In the genomic region with DNA sequence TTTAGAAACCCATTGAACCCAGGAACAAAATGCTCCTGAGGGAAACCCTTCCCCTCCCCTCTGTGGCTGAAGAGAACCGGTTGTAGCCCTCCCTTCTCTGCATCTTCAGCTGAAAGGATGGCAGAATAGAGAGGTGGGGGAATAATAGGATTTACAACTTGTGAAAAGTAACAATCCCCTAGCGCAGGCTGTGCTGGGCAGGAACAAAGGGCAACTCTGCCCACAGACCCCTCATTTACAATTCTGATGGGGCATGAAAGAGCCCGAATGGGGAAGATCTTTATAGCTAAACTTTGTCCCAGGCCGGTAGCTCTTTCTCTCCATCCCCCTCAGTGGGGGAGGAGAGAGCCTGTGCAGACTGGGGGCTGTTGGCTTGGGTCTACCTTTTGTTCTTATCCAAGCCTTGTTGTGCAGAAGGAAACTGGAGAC, we compare ENCODE assay signal across 10 mouse cellular contexts. TPM values are rescaled to one million over a fixed set of nuclear protein-coding genes. Genes with fewer than 3 reads are reported as not detected.
A peak's percentile ranks its signal among the peaks of the same experiment; 100 is the strongest.
DNase-seq lines count a peak whose midpoint lies in the region; ATAC-seq and TF ChIP-seq lines count a peak whose summit lies in the region.
"Had no signal": no experiment of that assay in that cellular context is flagged by ENCODE, and none has a peak within 500 bp of the region (broad histone marks: within the 10 kb centered on the region; RNA-seq: fewer than 3 reads in every experiment).

No protein-coding gene starts in this region.

- no peak overlapping the region for H3K27ac ChIP-seq in kidney, embryonic 16.5 days (ENCODE audit: low read length)
- H3K27ac ChIP-seq in kidney, adult 2 months (ENCODE audit: insufficient read depth, low read depth, low read length), result no peak overlapping the region
- peak overlapping the region; percentile 94 for H3K27ac ChIP-seq in forebrain, embryonic 10.5 days
- no peak overlapping the region for H3K27ac ChIP-seq in limb, embryonic 12.5 days
- H3K27ac ChIP-seq in neural tube, embryonic 14.5 days (ENCODE audit: low read depth, low read length), result peak overlapping the region; percentile 86

- H3K27me3 ChIP-seq in kidney, embryonic 16.5 days (ENCODE audit: insufficient read depth, low read length), result peaks cover 29% of the 10 kb centered on the region; the same call in 1 of the 2 replicates
- no peaks in the 10 kb centered on the region for H3K27me3 ChIP-seq in kidney, adult 2 months (replicated peaks; ENCODE audit: control insufficient read depth, insufficient read depth, low read length)
- H3K27me3 ChIP-seq in forebrain, embryonic 10.5 days (ENCODE audit: poor library complexity, severe bottlenecking), result peaks cover 40% of the 10 kb centered on the region
- H3K27me3 ChIP-seq in limb, embryonic 12.5 days, result peaks cover 10% of the 10 kb centered on the region
- no peaks in the 10 kb centered on the region for H3K27me3 ChIP-seq in neural tube, embryonic 14.5 days (ENCODE audit: control insufficient read depth, insufficient read depth, low read length)

- peaks cover 31% of the 10 kb centered on the region for H3K4me1 ChIP-seq in kidney, embryonic 16.5 days (ENCODE audit: insufficient read depth, low read length)
- no peaks in the 10 kb centered on the region for H3K4me1 ChIP-seq in kidney, adult 2 months (ENCODE audit: control insufficient read depth, insufficient read depth, low read length)
- peaks cover 89% of the 10 kb centered on the region for H3K4me1 ChIP-seq in forebrain, embryonic 10.5 days
- H3K4me1 ChIP-seq in limb, embryonic 12.5 days (replicated peaks), result peaks cover 46% of the 10 kb centered on the region
- H3K4me1 ChIP-seq in neural tube, embryonic 14.5 days (ENCODE audit: control insufficient read depth, insufficient read depth, low read length), result peaks cover 28% of the 10 kb centered on the region

- no peak for TF ChIP-seq POLR2A in kidney, adult 2 months (IDR thresholded peaks at IDR 0.05; ENCODE audit: low read depth, low read length)

- peak overlapping the region; percentile 99; the same call in 1 of the 2 replicates for H3K4me2 ChIP-seq in kidney, embryonic 16.5 days (replicated peaks; ENCODE audit: low read depth, low read length)
- H3K4me2 ChIP-seq in limb, embryonic 12.5 days, result peak overlapping the region; percentile 89
- H3K4me2 ChIP-seq in neural tube, embryonic 14.5 days (ENCODE audit: low read depth, low read length), result peak overlapping the region; percentile 85

- H3K36me3 ChIP-seq in kidney, embryonic 16.5 days (ENCODE audit: insufficient read depth, low read length), result no peaks in the 10 kb centered on the region
- H3K36me3 ChIP-seq in kidney, adult 2 months (ENCODE audit: control insufficient read depth, insufficient read depth, low read length), result no peaks in the 10 kb centered on the region
- H3K36me3 ChIP-seq in forebrain, embryonic 10.5 days (replicated peaks), result peaks cover 36% of the 10 kb centered on the region
- peaks cover 16% of the 10 kb centered on the region for H3K36me3 ChIP-seq in limb, embryonic 12.5 days
- peaks cover 13% of the 10 kb centered on the region; the same call in 1 of the 2 replicates for H3K36me3 ChIP-seq in neural tube, embryonic 14.5 days (ENCODE audit: control insufficient read depth, insufficient read depth, low read length)

- WGBS in kidney, embryonic 16.5 days, result 11% methylated on average over 4 of the region's 4 CpGs
- WGBS in kidney, adult 2 months, result 47% methylated on average over 4 of the region's 4 CpGs
- WGBS in forebrain, embryonic 10.5 days, result 3% methylated on average over 4 of the region's 4 CpGs
- WGBS in limb, embryonic 12.5 days, result 10% methylated on average over 4 of the region's 4 CpGs
- under 1% methylated on average over 4 of the region's 4 CpGs for WGBS in neural tube, embryonic 14.5 days

- H3K4me3 ChIP-seq in kidney, embryonic 16.5 days (ENCODE audit: low read length), result no peak overlapping the region
- no peak overlapping the region for H3K4me3 ChIP-seq in kidney, adult 2 months (ENCODE audit: insufficient read depth, low read depth, low read length)
- H3K4me3 ChIP-seq in forebrain, embryonic 10.5 days, result peak overlapping the region; percentile 86
- H3K4me3 ChIP-seq in limb, embryonic 12.5 days (replicated peaks), result peak overlapping the region; percentile 81
- H3K4me3 ChIP-seq in neural tube, embryonic 14.5 days (ENCODE audit: low read depth, low read length), result peak overlapping the region; percentile 65

- no peak for ATAC-seq in kidney, embryonic 16.5 days (ENCODE audit: low FRiP score, low TSS enrichment)
- no peak for ATAC-seq in limb, embryonic 12.5 days (ENCODE audit: insufficient number of reproducible peaks, insufficient read depth, low FRiP score, low TSS enrichment, low read depth)
- ATAC-seq in neural tube, embryonic 14.5 days (ENCODE audit: low read depth), result no peak

- H3K9ac ChIP-seq in kidney, embryonic 16.5 days (replicated peaks; ENCODE audit: low read length), result no peak overlapping the region
- H3K9ac ChIP-seq in limb, embryonic 12.5 days (replicated peaks), result peak overlapping the region; percentile 42; the same call in 1 of the 2 replicates
- H3K9ac ChIP-seq in neural tube, embryonic 14.5 days (replicated peaks; ENCODE audit: low read depth, low read length), result peak overlapping the region; percentile 54

- DNase-seq in kidney, adult 2 months, result no peak
- peak; percentile 76 for DNase-seq in forebrain, embryonic 10.5 days (ENCODE audit: extremely low spot score, low spot score)
- DNase-seq in adrenal gland, postnatal 10 days, result no peak
- no peak for DNase-seq in urinary bladder, postnatal 4 days (ENCODE audit: low spot score in 2 of 2)
- no peak for DNase-seq in gastrocnemius, postnatal 25 days
- DNase-seq: cerebellum, adult 11-12 months; kidney, adult 11 months had no signal

- no peak for TF ChIP-seq CTCF in kidney, adult 2 months (conservative IDR thresholded peaks at IDR 0.05; ENCODE audit: insufficient read depth, insufficient read length, low read depth, low read length)

- H3K9me3 ChIP-seq in kidney, embryonic 16.5 days (ENCODE audit: low read length), result no peaks in the 10 kb centered on the region
- H3K9me3 ChIP-seq in forebrain, embryonic 10.5 days, result no peaks in the 10 kb centered on the region
- no peaks in the 10 kb centered on the region for H3K9me3 ChIP-seq in limb, embryonic 12.5 days
- H3K9me3 ChIP-seq in neural tube, embryonic 14.5 days (ENCODE audit: control insufficient read depth, low read length), result no peaks in the 10 kb centered on the region

RNA-seq across cellular contexts. Expression of a gene that starts 3.8 kb away (rescaled TPM):
- polyA plus RNA-seq in kidney, embryonic 16.5 days (2015; fragmentation: Nextera tagmentation; extraction: Ambion mirVana), result 6.8 and 7.0 TPM in 2 replicates
- 1.5 and 1.6 TPM in 2 replicates for polyA plus RNA-seq in kidney, adult 2 months (2012; rRNA removed)
- polyA plus RNA-seq in forebrain, embryonic 10.5 days (2016; fragmentation: Nextera tagmentation; extraction: Ambion mirVana), result 39.7 and 42.7 TPM in 2 replicates
- polyA plus RNA-seq in limb, embryonic 12.5 days (2016; fragmentation: Nextera tagmentation; extraction: Ambion mirVana), result 42.8 and 46.3 TPM in 2 replicates
- polyA plus RNA-seq in neural tube, embryonic 14.5 days (2014; fragmentation: Nextera tagmentation; extraction: Ambion mirVana), result 60.9 and 70.8 TPM in 2 replicates
- 1 to 10 TPM; 3.6 to 5.6 TPM for total RNA-seq in adrenal gland, postnatal 10 days (2021)
- under 1 TPM; 0.46 to 0.62 TPM for total RNA-seq in gastrocnemius, postnatal 25 days (2021)

RNA-seq across cellular contexts. Expression of a gene that starts 17.1 kb away (rescaled TPM):
- polyA plus RNA-seq in kidney, embryonic 16.5 days (2015; fragmentation: Nextera tagmentation; extraction: Ambion mirVana), result 18.1 and 21.5 TPM in 2 replicates
- 4.7 and 5.1 TPM in 2 replicates for polyA plus RNA-seq in kidney, adult 2 months (2012; rRNA removed)
- polyA plus RNA-seq in forebrain, embryonic 10.5 days (2016; fragmentation: Nextera tagmentation; extraction: Ambion mirVana), result 23.8 and 25.9 TPM in 2 replicates
- 18.3 and 20.6 TPM in 2 replicates for polyA plus RNA-seq in limb, embryonic 12.5 days (2016; fragmentation: Nextera tagmentation; extraction: Ambion mirVana)
- 25.2 and 27.8 TPM in 2 replicates for polyA plus RNA-seq in neural tube, embryonic 14.5 days (2014; fragmentation: Nextera tagmentation; extraction: Ambion mirVana)
- 10 to 100 TPM; 19.7 to 22.7 TPM for total RNA-seq in adrenal gland, postnatal 10 days (2021)
- 1 to 10 TPM; 6.7 to 7.6 TPM for total RNA-seq in gastrocnemius, postnatal 25 days (2021)

RNA-seq across cellular contexts. Expression of a gene that starts 38.3 kb away (rescaled TPM):
- 3.1 and 3.4 TPM in 2 replicates for polyA plus RNA-seq in kidney, embryonic 16.5 days (2015; fragmentation: Nextera tagmentation; extraction: Ambion mirVana)
- polyA plus RNA-seq in kidney, adult 2 months (2012; rRNA removed), result 27.6 and 43.9 TPM in 2 replicates
- polyA plus RNA-seq in forebrain, embryonic 10.5 days (2016; fragmentation: Nextera tagmentation; extraction: Ambion mirVana), result 18.5 and 19.4 TPM in 2 replicates
- 7.8 and 8.6 TPM in 2 replicates for polyA plus RNA-seq in limb, embryonic 12.5 days (2016; fragmentation: Nextera tagmentation; extraction: Ambion mirVana)
- polyA plus RNA-seq in neural tube, embryonic 14.5 days (2014; fragmentation: Nextera tagmentation; extraction: Ambion mirVana), result 25.5 and 27.8 TPM in 2 replicates
- 10 to 100 TPM in 1 of 2 experiments, under 1 TPM in 1; 0.58 to 19.2 TPM for total RNA-seq in adrenal gland, postnatal 10 days (2021)
- under 1 TPM; 0.24 to 0.26 TPM for total RNA-seq in gastrocnemius, postnatal 25 days (2021)

Comparison
In these comparisons a context has a peak if more than half of its experiments do, and no peak if none do; other contexts are left out.
1. H3K27ac ChIP-seq: peak in forebrain, embryonic 10.5 days (single experiment) and neural tube, embryonic 14.5 days (single experiment); none in kidney, embryonic 16.5 days (single experiment), kidney, adult 2 months (single experiment) and limb, embryonic 12.5 days (single experiment).
2. H3K4me3 ChIP-seq: peak in forebrain, embryonic 10.5 days (single experiment), limb, embryonic 12.5 days (single experiment) and neural tube, embryonic 14.5 days (single experiment); none in kidney, embryonic 16.5 days (single experiment) and kidney, adult 2 months (single experiment).
3. Peak in every context shown above with its lines, with median percentiles within 50 percentile points of each other: H3K4me2 ChIP-seq.